Mouse (Mus musculus) ES-Bruce4 (cell line): Measurements from ENCODE around the gene Mtg1. TPM values are rescaled to one million over a fixed set of nuclear protein-coding genes. Genes with fewer than 3 reads are reported as not detected.

Source experiments
- H3K27ac ChIP-seq: 2 replicates; pipeline ENCODE4 v1.5.1; 2012; ENCODE audit warnings: low read length, inconsistent platforms; ENCODE audit not compliant: insufficient read depth
- H3K27me3 ChIP-seq: 2 replicates; pipeline ENCODE4 v1.6.1; 2012; ENCODE audit warnings: mild to moderate bottlenecking, low read length, inconsistent platforms; ENCODE audit not compliant: control insufficient read depth, poor library complexity, insufficient read depth, severe bottlenecking
- H3K36me3 ChIP-seq: 2 replicates; pipeline ENCODE4 v1.6.1; 2012; ENCODE audit warnings: inconsistent platforms, mild to moderate bottlenecking, low read length, moderate library complexity; ENCODE audit not compliant: control insufficient read depth, poor library complexity, insufficient read depth, severe bottlenecking
- H3K4me1 ChIP-seq: one replicate; pipeline ENCODE4 v1.8.1; 2011; ENCODE audit warnings: low read length; ENCODE audit not compliant: control insufficient read depth, insufficient read depth
- H3K4me3 ChIP-seq: 2 replicates; pipeline ENCODE4 v1.5.1; 2011; ENCODE audit warnings: low read depth, mild to moderate bottlenecking, low read length
- H3K9ac ChIP-seq: 2 replicates; pipeline ENCODE4 v1.6.1; 2012; ENCODE audit warnings: low read depth, mild to moderate bottlenecking, inconsistent platforms; ENCODE audit not compliant: poor library complexity, severe bottlenecking
- H3K9me3 ChIP-seq: replicated peaks from 2 replicates; pipeline ENCODE4 v1.6.1; 2012; ENCODE audit warnings: mild to moderate bottlenecking, low read length, inconsistent platforms; ENCODE audit not compliant: control insufficient read depth, poor library complexity, insufficient read depth, severe bottlenecking
- CTCF ChIP-seq: IDR thresholded peaks from one replicate; pipeline ENCODE4 v1.8.1; 2011; ENCODE audit warnings: low read depth, low read length
- EP300 ChIP-seq: IDR thresholded peaks from 2 replicates; pipeline ENCODE4 v1.6.1; 2011; ENCODE audit warnings: low read depth, low read length; ENCODE audit not compliant: insufficient read depth
- POLR2A ChIP-seq: IDR thresholded peaks from one replicate; pipeline ENCODE4 v1.8.1; 2011; ENCODE audit warnings: low read length; ENCODE audit not compliant: insufficient read depth
- polyA plus RNA-seq: library from polyadenylated mRNA; stranded (reverse); fragments of >200 nt; gene quantifications from 2 replicates; pipeline ENCODE4 v1.2.4, GENCODE M21; 2011; ENCODE audit warnings: low read depth; ENCODE audit not compliant: missing spikeins, insufficient read depth, insufficient read length

The Mtg1 gene
- polyA plus RNA-seq, 1 experiment: 44.0 TPM

GRCm38 (mm10) chr7:140096055-140096454 lies 41.3 kb upstream of the Mtg1 start:
- H3K27me3 ChIP-seq: no peaks in the 10 kb centered on the region
- no peak overlapping the region for H3K27ac ChIP-seq

GRCm38 (mm10) chr7:140098466-140098865 lies 38.9 kb upstream of the Mtg1 start:
- H3K36me3 ChIP-seq: no peaks in the 10 kb centered on the region
- no peak overlapping the region for H3K9ac ChIP-seq
- no peaks in the 10 kb centered on the region for H3K9me3 ChIP-seq
- no peaks in the 10 kb centered on the region for H3K27me3 ChIP-seq
- H3K4me1 ChIP-seq: peaks cover 4% of the 10 kb centered on the region
- TF ChIP-seq EP300 (no peak), CTCF (no peak), POLR2A (no peak)
- H3K27ac ChIP-seq: no peak overlapping the region
- H3K4me3 ChIP-seq: no peak overlapping the region

More at GRCm38 (mm10) chr7:140096055-140096454, 41.3 kb upstream of the Mtg1 start:
- Histone ChIP-seq H3K36me3 (no peaks in the 10 kb centered on the region), H3K4me1 (no peaks in the 10 kb centered on the region), H3K9ac (no peak overlapping the region), H3K9me3 (no peaks in the 10 kb centered on the region), H3K4me3 (no peak overlapping the region)
- no peak for TF ChIP-seq EP300
- no peak for TF ChIP-seq CTCF
- TF ChIP-seq POLR2A: no peak

- Histone ChIP-seq H3K9me3 (no peaks in the 10 kb centered on the region), H3K4me1 (peaks cover 4% of the 10 kb centered on the region), H3K27ac (no peak overlapping the region), H3K9ac (peak overlapping the region; percentile 30; the same call in 1 of the 2 replicates), H3K27me3 (no peaks in the 10 kb centered on the region), H3K36me3 (peaks cover 4% of the 10 kb centered on the region; the same call in 1 of the 2 replicates), H3K4me3 (peak overlapping the region; percentile 55)
- TF ChIP-seq POLR2A (no peak), EP300 (no peak), CTCF (no peak)
Measured at GRCm38 (mm10) chr7:140101498-140101897, 35.9 kb upstream of the Mtg1 start.

GRCm38 (mm10) chr7:140101993-140102860 lies 35.1 kb upstream of the Mtg1 start, which contains the start of gene Fuom:
Fuom (minus strand) TSS chr7:140102441.
- no peaks in the 10 kb centered on the region for H3K9me3 ChIP-seq
- peaks cover 4% of the 10 kb centered on the region for H3K4me1 ChIP-seq
- TF ChIP-seq CTCF: no peak
- TF ChIP-seq EP300: no peak
- TF ChIP-seq POLR2A: no peak
- H3K4me3 ChIP-seq: peak within 1 kb of the TSS; percentile 55
- no peak within 1 kb of the TSS for H3K27ac ChIP-seq
- peaks cover 4% of the 10 kb centered on the region; the same call in 1 of the 2 replicates for H3K36me3 ChIP-seq
- peak within 1 kb of the TSS; percentile 30 for H3K9ac ChIP-seq
- H3K27me3 ChIP-seq: no peaks in the 10 kb centered on the region

- Histone ChIP-seq H3K27ac (no peak overlapping the region), H3K9me3 (no peaks in the 10 kb centered on the region), H3K4me3 (no peak overlapping the region), H3K4me1 (peaks cover 4% of the 10 kb centered on the region), H3K27me3 (no peaks in the 10 kb centered on the region), H3K36me3 (peaks cover 15% of the 10 kb centered on the region), H3K9ac (no peak overlapping the region)
- no peak for TF ChIP-seq CTCF
- TF ChIP-seq POLR2A: no peak
- TF ChIP-seq EP300: no peak
Measured at GRCm38 (mm10) chr7:140104009-140104408, 33.4 kb upstream of the Mtg1 start.

- Histone ChIP-seq H3K27me3 (no peaks in the 10 kb centered on the region), H3K4me1 (peaks cover 2% of the 10 kb centered on the region), H3K36me3 (peaks cover 40% of the 10 kb centered on the region), H3K27ac (no peak overlapping the region), H3K4me3 (no peak overlapping the region), H3K9me3 (no peaks in the 10 kb centered on the region), H3K9ac (no peak overlapping the region)
- no peak for TF ChIP-seq POLR2A
- TF ChIP-seq CTCF: no peak
- no peak for TF ChIP-seq EP300
Measured at GRCm38 (mm10) chr7:140111943-140112342, 25.4 kb upstream of the Mtg1 start.
